In genomic region chr2:90526564-90526963, GRCm38 (mm10) we compare ENCODE assay signal across 8 mouse cellular contexts. TPM values are rescaled to one million over a fixed set of nuclear protein-coding genes. Genes with fewer than 3 reads are reported as not detected.
A peak's percentile ranks its signal among the peaks of the same experiment; 100 is the strongest.
DNase-seq lines count a peak whose midpoint lies in the region; ATAC-seq and TF ChIP-seq lines count a peak whose summit lies in the region.

No protein-coding gene starts in this region.

- no peak for DNase-seq in heart, postnatal 0 days (ENCODE audit: low spot score)
- no peak for DNase-seq in heart, postnatal 10 days
- DNase-seq in embryo, embryonic 10.5 days (ENCODE audit: low spot score) = peak; percentile 39
- DNase-seq in hindbrain, embryonic 14.5 days (ENCODE audit: low spot score) = no peak
- DNase-seq in gastrocnemius, adult 2 months = no peak
- no peak for DNase-seq in right cerebral cortex, postnatal 36 days (ENCODE audit: low spot score in 2 of 2)
- DNase-seq in frontal cortex, postnatal 14 days (ENCODE audit: low spot score in 2 of 2) = no peak

- no peak for TF ChIP-seq EP300 in heart, postnatal 0 days (IDR thresholded peaks at IDR 0.05; ENCODE audit: low read depth)

- no peaks in the 10 kb centered on the region for H3K27me3 ChIP-seq in heart, postnatal 0 days (ENCODE audit: control insufficient read depth, insufficient read depth, low read length)
- H3K27me3 ChIP-seq in hindbrain, embryonic 14.5 days (ENCODE audit: control insufficient read depth, insufficient read depth, low read length) = no peaks in the 10 kb centered on the region
- H3K27me3 ChIP-seq in midbrain, embryonic 12.5 days = no peaks in the 10 kb centered on the region

- H3K4me2 ChIP-seq in heart, postnatal 0 days (ENCODE audit: low read depth, low read length) = no peak overlapping the region
- no peak overlapping the region for H3K4me2 ChIP-seq in hindbrain, embryonic 14.5 days (replicated peaks)
- H3K4me2 ChIP-seq in midbrain, embryonic 12.5 days (replicated peaks) = peak overlapping the region; percentile 10; the same call in 1 of the 2 replicates

- no peak for TF ChIP-seq CTCF in heart, postnatal 0 days (IDR thresholded peaks at IDR 0.05; ENCODE audit: low read depth)
- no peak for TF ChIP-seq CTCF in gastrocnemius, adult 2 months (IDR thresholded peaks at IDR 0.05)

- no peaks in the 10 kb centered on the region for H3K9me3 ChIP-seq in heart, postnatal 0 days (replicated peaks; ENCODE audit: control insufficient read depth, low read length)
- no peaks in the 10 kb centered on the region for H3K9me3 ChIP-seq in hindbrain, embryonic 14.5 days (ENCODE audit: control insufficient read depth, low read length)
- H3K9me3 ChIP-seq in midbrain, embryonic 12.5 days = no peaks in the 10 kb centered on the region

- H3K27ac ChIP-seq in heart, postnatal 0 days (ENCODE audit: low read depth) = peak overlapping the region; percentile 15; the same call in 1 of the 2 replicates
- H3K27ac ChIP-seq in hindbrain, embryonic 14.5 days = peak overlapping the region; percentile 29
- peak overlapping the region; percentile 54 for H3K27ac ChIP-seq in midbrain, embryonic 12.5 days (replicated peaks)
- H3K27ac ChIP-seq in gastrocnemius, adult 2 months = no peak overlapping the region

- H3K4me1 ChIP-seq in heart, postnatal 0 days (ENCODE audit: control insufficient read depth, insufficient read depth) = no peaks in the 10 kb centered on the region
- H3K4me1 ChIP-seq in hindbrain, embryonic 14.5 days (replicated peaks; ENCODE audit: control insufficient read depth, insufficient read depth, low read length) = peaks cover 25% of the 10 kb centered on the region
- peaks cover 18% of the 10 kb centered on the region for H3K4me1 ChIP-seq in midbrain, embryonic 12.5 days

- 48% methylated on average over 6 of the region's 6 CpGs for WGBS in heart, postnatal 0 days
- 19% methylated on average over 6 of the region's 6 CpGs for WGBS in hindbrain, embryonic 14.5 days
- WGBS in midbrain, embryonic 12.5 days = 21% methylated on average over 6 of the region's 6 CpGs

- ATAC-seq in heart, postnatal 0 days (ENCODE audit: insufficient read depth, low read depth) = no peak
- peak; percentile 64; the same call in 1 of the 2 replicates for ATAC-seq in hindbrain, embryonic 14.5 days (ENCODE audit: low FRiP score)
- no peak for ATAC-seq in midbrain, embryonic 12.5 days (ENCODE audit: low FRiP score, low read depth)

- H3K9ac ChIP-seq in heart, postnatal 0 days (replicated peaks; ENCODE audit: low read depth, low read length) = no peak overlapping the region
- H3K9ac ChIP-seq in hindbrain, embryonic 14.5 days = no peak overlapping the region; the same call in 1 of the 2 replicates
- H3K9ac ChIP-seq in midbrain, embryonic 12.5 days (replicated peaks) = no peak overlapping the region

- H3K36me3 ChIP-seq in heart, postnatal 0 days (replicated peaks; ENCODE audit: control insufficient read depth, insufficient read depth, low read length) = no peaks in the 10 kb centered on the region
- no peaks in the 10 kb centered on the region for H3K36me3 ChIP-seq in hindbrain, embryonic 14.5 days (replicated peaks; ENCODE audit: control insufficient read depth, insufficient read depth)
- H3K36me3 ChIP-seq in midbrain, embryonic 12.5 days = no peaks in the 10 kb centered on the region

- intact Hi-C loops in heart, postnatal 10 days (cut with DNase I) = no loop called here
- intact Hi-C loops in gastrocnemius, adult 2 months (cut with DNase I) = no loop called here

- no peak overlapping the region for H3K4me3 ChIP-seq in heart, postnatal 0 days (ENCODE audit: low read depth, low read length)
- H3K4me3 ChIP-seq in hindbrain, embryonic 14.5 days (replicated peaks; ENCODE audit: low read length) = no peak overlapping the region
- no peak overlapping the region for H3K4me3 ChIP-seq in midbrain, embryonic 12.5 days
- no peak overlapping the region for H3K4me3 ChIP-seq in gastrocnemius, adult 2 months

RNA-seq across cellular contexts. Expression of gene Ptprj, which starts 53.9 kb away (rescaled TPM):
- total RNA-seq in heart, postnatal 0 days (2014; rRNA removed; ENCODE audit: low replicate concordance) = 5.6 and 6.8 TPM in 2 replicates
- polyA plus RNA-seq in heart, postnatal 0 days (2015; fragmentation: Nextera tagmentation; extraction: Ambion mirVana) = 0.56 and 0.58 TPM in 2 replicates
- 10 to 100 TPM in 1 of 2 experiments, 1 to 10 TPM in 1; 9.1 to 13.1 TPM for total RNA-seq in heart, postnatal 10 days (2021)
- 7.9 and 10.3 TPM in 2 replicates for polyA plus RNA-seq in hindbrain, embryonic 14.5 days (2014; fragmentation: Nextera tagmentation; extraction: Ambion mirVana)
- 2.5 and 3.0 TPM in 2 replicates for polyA plus RNA-seq in midbrain, embryonic 12.5 days (2016; fragmentation: Nextera tagmentation; extraction: Ambion mirVana)
- 1 to 10 TPM; 2.1 to 4.2 TPM for total RNA-seq in gastrocnemius, adult 2 months (2021)
